Mouse (Mus musculus) forebrain, embryonic 12.5 days (tissue): ENCODE measurements around the gene Ryr3. TPM values are rescaled to one million over a fixed set of nuclear protein-coding genes. Genes with fewer than 3 reads are reported as not detected.

Source experiments
- ATAC-seq: fragments of 200-750 bp; cut with Nextera tagmentation; 2 replicates; pipeline ENCODE4 v1.8.0; 2017; ENCODE audit warnings: moderate TSS enrichment; ENCODE audit not compliant: low FRiP score
- H3K27ac ChIP-seq: fragments of 300-500 bp; sonication (generic); 2 replicates; pipeline ENCODE4 v1.5.1; 2016; ENCODE audit warnings: mild to moderate bottlenecking
- H3K27me3 ChIP-seq: fragments of 300-500 bp; sonication (generic); 2 replicates; pipeline ENCODE4 v1.6.1; 2016; ENCODE audit warnings: mild to moderate bottlenecking
- H3K36me3 ChIP-seq: fragments of 300-500 bp; sonication (generic); replicated peaks from 2 replicates; pipeline ENCODE4 v1.6.1; 2016; ENCODE audit warnings: mild to moderate bottlenecking
- H3K4me1 ChIP-seq: fragments of 300-500 bp; sonication (generic); 2 replicates; pipeline ENCODE4 v1.6.1; 2016
- H3K4me2 ChIP-seq: fragments of 300-500 bp; sonication (generic); 2 replicates; pipeline ENCODE4 v1.6.1; 2016; ENCODE audit warnings: mild to moderate bottlenecking, moderate library complexity
- H3K4me3 ChIP-seq: fragments of 300-500 bp; sonication (generic); replicated peaks from 2 replicates; pipeline ENCODE4 v1.5.1; 2016; ENCODE audit warnings: mild to moderate bottlenecking
- H3K9ac ChIP-seq: fragments of 300-500 bp; sonication (generic); 2 replicates; pipeline ENCODE4 v1.6.1; 2016; ENCODE audit warnings: mild to moderate bottlenecking
- H3K9me3 ChIP-seq: fragments of 300-500 bp; sonication (generic); 2 replicates; pipeline ENCODE4 v1.6.1; 2016
- WGBS: fragments of 180-500 bp; shearing (Covaris S2); methylation state at CpG from one replicate; pipeline ENCODE4 v1.1.7; 2016; 5-methylcytosine and 5-hydroxymethylcytosine counted together
- microRNA-seq: library from miRNA; unstranded; fragments of <30 nt; microRNA quantifications from one replicate; pipeline ENCODE4, GENCODE M21; 2017
- polyA plus RNA-seq: library from polyadenylated mRNA; unstranded; fragments of >200 nt; fragmentation: Nextera tagmentation; extraction: Ambion mirVana; gene quantifications from 2 replicates; pipeline ENCODE4 v1.2.1, GENCODE M21; 2016

Gene Ryr3
- polyA plus RNA-seq, 1 experiment from 2014 or later: 1.6 TPM

GRCm38 (mm10) chr2:112600222-112600621 lies 616.7 kb downstream of the Ryr3 start:
- Histone ChIP-seq H3K27ac (no peak overlapping the region), H3K9me3 (no peaks in the 10 kb centered on the region), H3K27me3 (no peaks in the 10 kb centered on the region), H3K4me1 (peaks cover 4% of the 10 kb centered on the region; the same call in 1 of the 2 replicates), H3K9ac (no peak overlapping the region), H3K36me3 (no peaks in the 10 kb centered on the region), H3K4me2 (no peak overlapping the region), H3K4me3 (no peak overlapping the region)
- no peak for ATAC-seq
- WGBS: 48% methylated on average over 10 of the region's 10 CpGs

GRCm38 (mm10) chr2:112597064-112597463 lies 619.8 kb downstream of the Ryr3 start:
- H3K27ac ChIP-seq: no peak overlapping the region
- 82% methylated on average over 1 of the region's 1 CpGs for WGBS
- no peak for ATAC-seq

GRCm38 (mm10) chr2:112596415-112596814 lies 620.5 kb downstream of the Ryr3 start:
- no peak overlapping the region for H3K9ac ChIP-seq
- no peak overlapping the region for H3K27ac ChIP-seq
- no peak for ATAC-seq
- H3K4me3 ChIP-seq: no peak overlapping the region
- 72% methylated on average over 5 of the region's 5 CpGs for WGBS
- no peaks in the 10 kb centered on the region for H3K9me3 ChIP-seq
- H3K4me1 ChIP-seq: 0 out of 2 replicates have a peak, but pooled peaks cover 2% of the 10 kb centered on the region
- no peak overlapping the region for H3K4me2 ChIP-seq
- H3K36me3 ChIP-seq: no peaks in the 10 kb centered on the region
- no peaks in the 10 kb centered on the region for H3K27me3 ChIP-seq

More at GRCm38 (mm10) chr2:112597064-112597463, 619.8 kb downstream of the Ryr3 start:
- Histone ChIP-seq H3K9ac (no peak overlapping the region), H3K4me2 (no peak overlapping the region), H3K36me3 (no peaks in the 10 kb centered on the region), H3K9me3 (no peaks in the 10 kb centered on the region), H3K27me3 (no peaks in the 10 kb centered on the region), H3K4me1 (no peaks in the 10 kb centered on the region), H3K4me3 (no peak overlapping the region)

GRCm38 (mm10) chr2:112595807-112596206 lies 621.1 kb downstream of the Ryr3 start:
- H3K9me3 ChIP-seq: no peaks in the 10 kb centered on the region
- 83% methylated on average over 3 of the region's 3 CpGs for WGBS
- H3K27me3 ChIP-seq: no peaks in the 10 kb centered on the region
- H3K27ac ChIP-seq: no peak overlapping the region
- ATAC-seq: no peak
- H3K9ac ChIP-seq: no peak overlapping the region
- 0 out of 2 replicates have a peak, but pooled peaks cover 4% of the 10 kb centered on the region for H3K4me1 ChIP-seq
- no peaks in the 10 kb centered on the region for H3K36me3 ChIP-seq
- H3K4me3 ChIP-seq: no peak overlapping the region
- no peak overlapping the region for H3K4me2 ChIP-seq

- ATAC-seq: no peak
These were observed 623.1 kb downstream of the Ryr3 start for GRCm38 (mm10) chr2:112593781-112594180.

GRCm38 (mm10) chr2:112593322-112593721 lies 623.6 kb downstream of the Ryr3 start:
- Histone ChIP-seq H3K9me3 (no peaks in the 10 kb centered on the region), H3K4me1 (0 out of 2 replicates have a peak, but pooled peaks cover 4% of the 10 kb centered on the region), H3K4me3 (no peak overlapping the region), H3K27ac (no peak overlapping the region), H3K9ac (no peak overlapping the region), H3K36me3 (no peaks in the 10 kb centered on the region), H3K4me2 (no peak overlapping the region), H3K27me3 (no peaks in the 10 kb centered on the region)
- no peak for ATAC-seq
- 80% methylated on average over 2 of the region's 2 CpGs for WGBS

More at GRCm38 (mm10) chr2:112593781-112594180, 623.1 kb downstream of the Ryr3 start:
- Histone ChIP-seq H3K9me3 (no peaks in the 10 kb centered on the region), H3K9ac (no peak overlapping the region), H3K27me3 (no peaks in the 10 kb centered on the region), H3K4me3 (no peak overlapping the region), H3K4me2 (no peak overlapping the region), H3K27ac (no peak overlapping the region), H3K36me3 (no peaks in the 10 kb centered on the region), H3K4me1 (0 out of 2 replicates have a peak, but pooled peaks cover 4% of the 10 kb centered on the region)
- 89% methylated on average over 2 of the region's 2 CpGs for WGBS

GRCm38 (mm10) chr2:112591451-112591871 lies 625.4 kb downstream of the Ryr3 start:
- H3K27ac ChIP-seq: no peak overlapping the region
- no peak overlapping the region for H3K9ac ChIP-seq
- no peaks in the 10 kb centered on the region for H3K27me3 ChIP-seq
- no peak overlapping the region for H3K4me2 ChIP-seq
- H3K4me3 ChIP-seq: no peak overlapping the region
- H3K36me3 ChIP-seq: no peaks in the 10 kb centered on the region
- H3K9me3 ChIP-seq: no peaks in the 10 kb centered on the region
- 0 out of 2 replicates have a peak, but pooled peaks cover 4% of the 10 kb centered on the region for H3K4me1 ChIP-seq
- WGBS: 45% methylated on average over 6 of the region's 6 CpGs
- no peak for ATAC-seq

- Histone ChIP-seq H3K4me3 (no peak overlapping the region), H3K9ac (no peak overlapping the region), H3K27ac (no peak overlapping the region), H3K4me1 (0 out of 2 replicates have a peak, but pooled peaks cover 4% of the 10 kb centered on the region), H3K4me2 (no peak overlapping the region), H3K27me3 (no peaks in the 10 kb centered on the region), H3K36me3 (no peaks in the 10 kb centered on the region), H3K9me3 (no peaks in the 10 kb centered on the region)
- no peak for ATAC-seq
- 89% methylated on average over 7 of the region's 7 CpGs for WGBS
These were observed 625.9 kb downstream of the Ryr3 start for GRCm38 (mm10) chr2:112590985-112591384.

Small RNAs within 50 kb of the gene (microRNA-seq; reads per million reads assigned to microRNA genes)
- not detected for gene Gm44374

Other genes with a start within 250 kb of the Ryr3 start
- not detected in 2 replicates for gene Tmco5b, start 68.6 kb upstream of the Ryr3 start, polyA plus RNA-seq
- gene Fmn1, start 110.6 kb upstream of the Ryr3 start, polyA plus RNA-seq: 0.51 and 0.64 TPM in 2 replicates